Mouse (Mus musculus) urinary bladder, postnatal 25 days (tissue): ENCODE results near the gene 1810037I17Rik.

Experiments
- DNase-seq: peaks from one replicate; pipeline ENCODE4 v3.0.0; 2022; ENCODE audit warnings: low spot score

The 1810037I17Rik gene

GRCm38 (mm10) chr3:122924009-122924914 is at the start of gene 1810037I17Rik:
TSS of gene 1810037I17Rik (plus strand) at chr3:122924203.
- DNase-seq: peak; percentile 98

- no peak for DNase-seq
Observed at GRCm38 (mm10) chr3:122876870-122877269, 47.1 kb upstream of the 1810037I17Rik start.

- no peak for DNase-seq
Observed at GRCm38 (mm10) chr3:122877543-122877942, 46.5 kb upstream of the 1810037I17Rik start.

- DNase-seq: no peak
Observed at GRCm38 (mm10) chr3:122878705-122879315, 45.2 kb upstream of the 1810037I17Rik start.

- no peak for DNase-seq
Observed at GRCm38 (mm10) chr3:122887505-122888301, 36.3 kb upstream of the 1810037I17Rik start.

GRCm38 (mm10) chr3:122888371-122888819 is 35.6 kb upstream of the 1810037I17Rik start:
- DNase-seq: no peak

- DNase-seq: no peak
Observed at GRCm38 (mm10) chr3:122894772-122895171, 29.2 kb upstream of the 1810037I17Rik start, which contains the start of gene Fabp2. TSS of gene Fabp2 (plus strand) at chr3:122895072.

GRCm38 (mm10) chr3:122895189-122895731 is 28.7 kb upstream of the 1810037I17Rik start:
- no peak for DNase-seq

- DNase-seq: no peak
Observed at GRCm38 (mm10) chr3:122898254-122898653, 25.7 kb upstream of the 1810037I17Rik start.

GRCm38 (mm10) chr3:122903746-122904433 is 20.1 kb upstream of the 1810037I17Rik start:
- DNase-seq: peak; percentile 24

GRCm38 (mm10) chr3:122907841-122908240 is 16.2 kb upstream of the 1810037I17Rik start:
- DNase-seq: no peak

GRCm38 (mm10) chr3:122915493-122915892 is 8.5 kb upstream of the 1810037I17Rik start:
- no peak for DNase-seq

GRCm38 (mm10) chr3:122916191-122916680 is 7.8 kb upstream of the 1810037I17Rik start:
- DNase-seq: no peak

- no peak for DNase-seq
Observed at GRCm38 (mm10) chr3:122918672-122919071, 5.3 kb upstream of the 1810037I17Rik start.

GRCm38 (mm10) chr3:122919260-122919659 is 4.7 kb upstream of the 1810037I17Rik start, which contains the start of gene Gm10959:
TSS of gene Gm10959 (minus strand) at chr3:122919360.
- no peak for DNase-seq

GRCm38 (mm10) chr3:122920572-122921435 is 3.2 kb upstream of the 1810037I17Rik start:
- peak; percentile 54 for DNase-seq

GRCm38 (mm10) chr3:122921676-122922527 is 2.1 kb upstream of the 1810037I17Rik start:
- DNase-seq: no peak

- DNase-seq: no peak
Observed at GRCm38 (mm10) chr3:122923147-122923546, 856 bp upstream of the 1810037I17Rik start.

GRCm38 (mm10) chr3:122929723-122930122 is 5.7 kb downstream of the 1810037I17Rik start:
- DNase-seq: no peak
